Comparison of ENCODE assay signal across 13 mouse cellular contexts in the genomic region with DNA sequence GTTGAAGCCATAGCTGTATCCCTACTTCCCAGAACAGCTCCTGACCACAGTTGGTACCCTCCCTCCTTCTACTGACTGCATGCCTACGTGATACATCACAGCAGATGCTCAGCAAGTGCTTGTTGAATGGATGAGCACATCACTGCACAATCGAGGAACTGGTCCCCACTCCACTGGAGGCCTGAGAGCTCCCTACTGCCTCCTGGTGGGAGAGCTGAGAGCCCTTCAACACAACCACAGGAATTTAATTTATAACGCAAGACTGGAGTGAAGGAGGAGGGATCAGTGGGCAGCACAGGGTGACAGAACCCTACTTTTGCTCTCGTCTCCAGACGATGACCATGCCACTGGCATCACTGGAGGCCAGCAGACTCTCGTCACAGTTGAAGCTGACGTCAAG. TPM values are rescaled to one million over a fixed set of nuclear protein-coding genes. Genes with fewer than 3 reads are reported as not detected.
DNase-seq lines count a peak whose midpoint lies in the region; ATAC-seq and TF ChIP-seq lines count a peak whose summit lies in the region.
"Had no signal": no experiment of that assay in that cellular context is flagged by ENCODE, and none has a peak within 500 bp of the region (broad histone marks: within the 10 kb centered on the region; RNA-seq: fewer than 3 reads in every experiment).

No protein-coding gene starts in this region.

- TF ChIP-seq POLR2A in liver, adult 2 months (IDR thresholded peaks at IDR 0.05; ENCODE audit: extremely low read depth, insufficient read depth, low read length), result no peak
- TF ChIP-seq POLR2A in MEL (IDR thresholded peaks at IDR 0.05; ENCODE audit: control insufficient read depth in 1 of 2, insufficient read depth in 1 of 2, low read depth in 1 of 2, low read length in 2 of 2, poor library complexity in 1 of 2), result no peak
- TF ChIP-seq POLR2A in cortical plate, adult 2 months (IDR thresholded peaks at IDR 0.05; ENCODE audit: extremely low read depth, insufficient read depth, low read length), result no peak

- no peak overlapping the region for H3K4me3 ChIP-seq in liver, adult 2 months (ENCODE audit: insufficient read depth, low read depth, low read length)
- no peak overlapping the region for H3K4me3 ChIP-seq in liver, embryonic 12.5 days
- no peak overlapping the region for H3K4me3 ChIP-seq in MEL (ENCODE audit: control insufficient read depth in 1 of 2, insufficient read depth in 1 of 2, low read depth in 2 of 2, low read length in 2 of 2)
- H3K4me3 ChIP-seq in cortical plate, adult 2 months (ENCODE audit: insufficient read depth, low read length), result no peak overlapping the region
- H3K4me3 ChIP-seq: hindbrain, embryonic 15.5 days had no signal

- WGBS in liver, adult 2 months, result 84% methylated on average over 7 of the region's 7 CpGs
- 71% methylated on average over 7 of the region's 7 CpGs for WGBS in liver, embryonic 12.5 days (ENCODE audit: insufficient replicate concordance)

- H3K27me3 ChIP-seq in liver, adult 2 months (ENCODE audit: control insufficient read depth, insufficient read depth, low read length), result no peaks in the 10 kb centered on the region
- H3K27me3 ChIP-seq in liver, embryonic 12.5 days (replicated peaks), result no peaks in the 10 kb centered on the region
- H3K27me3 ChIP-seq in MEL (ENCODE audit: control insufficient read depth in 1 of 2, insufficient read depth in 2 of 2, low read length in 2 of 2), result no peaks in the 10 kb centered on the region
- H3K27me3 ChIP-seq: hindbrain, embryonic 15.5 days had no signal

- no peak overlapping the region for H3K27ac ChIP-seq in liver, adult 2 months (replicated peaks; ENCODE audit: insufficient read depth, low read depth, low read length)
- H3K27ac ChIP-seq in liver, embryonic 12.5 days, result no peak overlapping the region
- H3K27ac ChIP-seq in MEL (ENCODE audit: control insufficient read depth, low read depth, low read length), result no peak overlapping the region
- no peak overlapping the region for H3K27ac ChIP-seq in cortical plate, adult 2 months (ENCODE audit: insufficient read depth, low read length)
- H3K27ac ChIP-seq: hindbrain, embryonic 15.5 days had no signal

- H3K4me2 ChIP-seq in liver, embryonic 12.5 days, result no peak overlapping the region
- H3K4me2 ChIP-seq: hindbrain, embryonic 15.5 days had no signal

- no peak overlapping the region for H3K9ac ChIP-seq in liver, adult 2 months (ENCODE audit: low read depth, low read length)
- H3K9ac ChIP-seq in liver, embryonic 12.5 days, result no peak overlapping the region
- no peak overlapping the region for H3K9ac ChIP-seq in MEL (ENCODE audit: control insufficient read depth, low read depth, low read length, poor library complexity, severe bottlenecking)
- H3K9ac ChIP-seq: hindbrain, embryonic 15.5 days had no signal

- DNase-seq in liver, adult 2 months (ENCODE audit: extremely low read depth, low read depth, low spot score), result no peak
- peak; percentile 70 for DNase-seq in MEL (ENCODE audit: low read depth, low spot score)
- no peak for DNase-seq in frontal cortex, postnatal 10 days (ENCODE audit: low spot score in 2 of 2)
- no peak for DNase-seq in cerebellum, adult 9-10 months
- DNase-seq: embryo, embryonic 11 days; gastrocnemius, postnatal 10 days; kidney, postnatal 10 days; layer of hippocampus, postnatal 36 days; thymus, adult 2 months had no signal

- H3K36me3 ChIP-seq in liver, adult 2 months (ENCODE audit: control insufficient read depth, insufficient read depth, low read length), result peaks cover 10% of the 10 kb centered on the region
- peaks cover 51% of the 10 kb centered on the region for H3K36me3 ChIP-seq in liver, embryonic 12.5 days
- H3K36me3 ChIP-seq in MEL (ENCODE audit: control insufficient read depth in 1 of 2, insufficient read depth in 2 of 2, low read length in 2 of 2), result peaks cover 0 to 4% of the 10 kb centered on the region in 2 experiments; a peak in 2 of 4 replicates

- no peak for TF ChIP-seq EP300 in MEL (IDR thresholded peaks at IDR 0.05; ENCODE audit: low read depth in 1 of 2, low read length in 2 of 2)

- H3K79me2 ChIP-seq in liver, adult 2 months (ENCODE audit: control insufficient read depth, insufficient read depth, low read length), result no peaks in the 10 kb centered on the region
- no peaks in the 10 kb centered on the region for H3K79me2 ChIP-seq in MEL (ENCODE audit: control insufficient read depth, insufficient read depth, low read length, poor library complexity)

- no peaks in the 10 kb centered on the region for H3K9me3 ChIP-seq in liver, embryonic 12.5 days (replicated peaks)
- H3K9me3 ChIP-seq in MEL (replicated peaks; ENCODE audit: insufficient read depth, low read length), result no peaks in the 10 kb centered on the region
- H3K9me3 ChIP-seq: hindbrain, embryonic 15.5 days had no signal

- peak; percentile 16; the same call in 1 of the 2 replicates for TF ChIP-seq RAD21 in MEL (IDR thresholded peaks at IDR 0.05; ENCODE audit: low read depth, low read length)

- TF ChIP-seq CTCF in liver, adult 2 months (IDR thresholded peaks at IDR 0.05; ENCODE audit: low read depth, low read length), result 0 out of 2 replicates have a peak, but pooled peaks have one; percentile 18
- peak; percentile 61 to 83 (median 67) for TF ChIP-seq CTCF in MEL (IDR thresholded peaks at IDR 0.05 in 2 of 3, conservative IDR thresholded peaks at IDR 0.05 in 1 of 3; ENCODE audit: control insufficient read depth in 1 of 3, insufficient read depth in 1 of 3, low read depth in 2 of 3, low read length in 3 of 3, poor library complexity in 1 of 3, severe bottlenecking in 1 of 3)
- 0 out of 2 replicates have a peak, but pooled peaks have one; percentile 2 for TF ChIP-seq CTCF in cortical plate, adult 2 months (IDR thresholded peaks at IDR 0.05; ENCODE audit: extremely low read depth, insufficient read depth, low read length)

- no peaks in the 10 kb centered on the region for H3K4me1 ChIP-seq in liver, adult 2 months (ENCODE audit: control insufficient read depth, insufficient read depth, low read length)
- H3K4me1 ChIP-seq in liver, embryonic 12.5 days, result no peaks in the 10 kb centered on the region
- H3K4me1 ChIP-seq in MEL (ENCODE audit: control insufficient read depth in 1 of 2, insufficient read depth in 2 of 2, low read length in 2 of 2), result no peaks in the 10 kb centered on the region
- no peaks in the 10 kb centered on the region for H3K4me1 ChIP-seq in cortical plate, adult 2 months (ENCODE audit: control insufficient read depth, insufficient read depth, low read length)
- H3K4me1 ChIP-seq: hindbrain, embryonic 15.5 days had no signal

- ATAC-seq in liver, embryonic 12.5 days, result no peak
- 0 out of 2 replicates have a peak, but pooled peaks have one; percentile 31 for ATAC-seq in monocyte, adult 5-6 weeks (replicated peaks; ENCODE audit: insufficient number of reproducible peaks, low FRiP score, low TSS enrichment, poor library complexity, severe bottlenecking)

TF ChIP-seq in MEL, 35 proteins besides CTCF, POLR2A, EP300 and RAD21 (continues in another document):
- TF ChIP-seq ZNF384 (IDR thresholded peaks at IDR 0.05; ENCODE audit: low read depth, low read length) (no peak), MAZ (IDR thresholded peaks at IDR 0.05; ENCODE audit: low read depth, low read length) (no peak)

RNA-seq across cellular contexts. Expression of gene Wdr13, which starts 7.5 kb away (rescaled TPM):
- 16.7 and 18.5 TPM in 2 replicates for total RNA-seq in liver, adult 2 months (2014; rRNA removed)
- polyA plus RNA-seq in liver, adult 2 months (2012; rRNA removed), result 44.1 and 49.8 TPM in 2 replicates
- polyA plus RNA-seq in liver, embryonic 12.5 days (2016; fragmentation: Nextera tagmentation; extraction: Ambion mirVana), result 9.4 and 9.9 TPM in 2 replicates
- total RNA-seq in MEL (2012; rRNA removed), result 23.8 and 29.6 TPM in 2 replicates
- polyA plus RNA-seq in MEL (2012; ENCODE audit: insufficient read depth in 1 of 2, insufficient read length in 2 of 2, low read depth in 1 of 2, low replicate concordance in 2 of 2, missing spikeins in 1 of 2), result 10 to 100 TPM in 1 of 2 experiments, not detected in 1; 46.8 TPM
- 203 and 219 TPM in 2 replicates for polyA plus RNA-seq in cortical plate, adult 2 months (2012; rRNA removed)
- total RNA-seq in monocyte, adult 5-6 weeks (2017), result 22.2 to 44.8 TPM (median 28.6 TPM) in 3 replicates

RNA-seq across cellular contexts. Expression of gene Rbm3, which starts 20.4 kb away (rescaled TPM):
- total RNA-seq in liver, adult 2 months (2014; rRNA removed), result 61.7 and 67.0 TPM in 2 replicates
- polyA plus RNA-seq in liver, adult 2 months (2012; rRNA removed), result 13.2 and 24.3 TPM in 2 replicates
- 351 and 363 TPM in 2 replicates for polyA plus RNA-seq in liver, embryonic 12.5 days (2016; fragmentation: Nextera tagmentation; extraction: Ambion mirVana)
- 906 and 1,021 TPM in 2 replicates for total RNA-seq in MEL (2012; rRNA removed)
- 100 to 1,000 TPM in 1 of 2 experiments, not detected in 1; 750 TPM for polyA plus RNA-seq in MEL (2012; ENCODE audit: insufficient read depth in 1 of 2, insufficient read length in 2 of 2, low read depth in 1 of 2, low replicate concordance in 2 of 2, missing spikeins in 1 of 2)
- 193 and 207 TPM in 2 replicates for polyA plus RNA-seq in cortical plate, adult 2 months (2012; rRNA removed)
- 767 to 1,158 TPM (median 1,044 TPM) in 3 replicates for total RNA-seq in monocyte, adult 5-6 weeks (2017)

RNA-seq across cellular contexts. Expression of gene Was, which starts 34.9 kb away (rescaled TPM):
- 1.6 and 2.2 TPM in 2 replicates for total RNA-seq in liver, adult 2 months (2014; rRNA removed)
- polyA plus RNA-seq in liver, adult 2 months (2012; rRNA removed), result 0.83 and 1.7 TPM in 2 replicates
- polyA plus RNA-seq in liver, embryonic 12.5 days (2016; fragmentation: Nextera tagmentation; extraction: Ambion mirVana), result 3.2 and 3.5 TPM in 2 replicates
- 133 and 146 TPM in 2 replicates for total RNA-seq in MEL (2012; rRNA removed)
- polyA plus RNA-seq in MEL (2012; ENCODE audit: insufficient read depth in 1 of 2, insufficient read length in 2 of 2, low read depth in 1 of 2, low replicate concordance in 2 of 2, missing spikeins in 1 of 2), result 100 to 1,000 TPM in 1 of 2 experiments, not detected in 1; 167 TPM
- polyA plus RNA-seq in cortical plate, adult 2 months (2012; rRNA removed), result 1.7 and 1.9 TPM in 2 replicates
- total RNA-seq in monocyte, adult 5-6 weeks (2017), result 129 to 156 TPM (median 134 TPM) in 3 replicates

RNA-seq across cellular contexts. Expression of gene Suv39h1, which starts 50.7 kb away (rescaled TPM):
- 3.5 and 4.6 TPM in 2 replicates for total RNA-seq in liver, adult 2 months (2014; rRNA removed)
- 4.3 and 4.4 TPM in 2 replicates for polyA plus RNA-seq in liver, adult 2 months (2012; rRNA removed)
- polyA plus RNA-seq in liver, embryonic 12.5 days (2016; fragmentation: Nextera tagmentation; extraction: Ambion mirVana), result 57.1 and 57.5 TPM in 2 replicates
- total RNA-seq in MEL (2012; rRNA removed), result 103 and 104 TPM in 2 replicates
- 100 to 1,000 TPM; 122 to 129 TPM for polyA plus RNA-seq in MEL (2012; ENCODE audit: insufficient read depth in 1 of 2, insufficient read length in 2 of 2, low read depth in 1 of 2, low replicate concordance in 2 of 2, missing spikeins in 1 of 2)
- polyA plus RNA-seq in cortical plate, adult 2 months (2012; rRNA removed), result 25.5 and 26.1 TPM in 2 replicates
- total RNA-seq in monocyte, adult 5-6 weeks (2017), result 19.0 to 19.7 TPM (median 19.1 TPM) in 3 replicates

RNA-seq across cellular contexts. Expression of gene Tbc1d25, which starts 50.7 kb away (rescaled TPM):
- 0.92 and 1.9 TPM in 2 replicates for total RNA-seq in liver, adult 2 months (2014; rRNA removed)
- polyA plus RNA-seq in liver, adult 2 months (2012; rRNA removed), result 6.3 and 8.9 TPM in 2 replicates
- polyA plus RNA-seq in liver, embryonic 12.5 days (2016; fragmentation: Nextera tagmentation; extraction: Ambion mirVana), result 6.7 and 7.0 TPM in 2 replicates
- 8.0 and 10.1 TPM in 2 replicates for total RNA-seq in MEL (2012; rRNA removed)
- 10 to 100 TPM in 1 of 2 experiments, not detected in 1; 23.4 TPM for polyA plus RNA-seq in MEL (2012; ENCODE audit: insufficient read depth in 1 of 2, insufficient read length in 2 of 2, low read depth in 1 of 2, low replicate concordance in 2 of 2, missing spikeins in 1 of 2)
- polyA plus RNA-seq in cortical plate, adult 2 months (2012; rRNA removed), result 19.8 and 19.9 TPM in 2 replicates
- 3.3 to 6.7 TPM (median 5.1 TPM) in 3 replicates for total RNA-seq in monocyte, adult 5-6 weeks (2017)

Comparison
In these comparisons a context has a peak if more than half of its experiments do, and no peak if none do; other contexts are left out.
1. CTCF ChIP-seq: peak in every context shown above with its lines; median percentile 67 in MEL; 18 in liver, adult 2 months; 2 in cortical plate, adult 2 months.